Mouse (Mus musculus): ENCODE measurements at regions not wholly inside any gene's neighbourhood (a gene's known extent, or its start where the extent isn't known, plus 50 kb on each side); places are given as distances from the start of the nearest gene placed in this dataset.

DNA sequence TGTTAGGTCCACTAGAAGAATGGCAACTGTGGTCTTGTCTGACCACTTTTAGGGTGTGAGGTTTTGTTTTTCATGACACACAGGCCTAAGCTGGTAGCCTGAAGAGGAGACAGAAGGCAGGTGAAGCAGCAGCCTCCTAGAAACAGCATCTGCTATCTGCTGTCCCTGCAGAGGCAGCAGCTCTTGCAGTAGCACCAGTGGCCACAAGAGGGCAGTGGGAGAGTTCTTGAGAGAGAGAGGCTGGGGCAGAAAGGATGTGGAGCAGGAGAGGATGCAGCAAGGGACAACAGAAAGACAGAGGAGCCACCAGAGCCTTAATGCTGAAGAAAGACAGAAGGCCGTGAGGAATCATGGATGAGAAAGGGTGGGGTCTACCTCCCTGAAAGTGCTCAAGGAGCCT, 88.1 kb upstream of the Usp51 start:
- DNase-seq (ENCODE audit: low spot score in 2 of 2), result peak; percentile 23 to 77

DNA sequence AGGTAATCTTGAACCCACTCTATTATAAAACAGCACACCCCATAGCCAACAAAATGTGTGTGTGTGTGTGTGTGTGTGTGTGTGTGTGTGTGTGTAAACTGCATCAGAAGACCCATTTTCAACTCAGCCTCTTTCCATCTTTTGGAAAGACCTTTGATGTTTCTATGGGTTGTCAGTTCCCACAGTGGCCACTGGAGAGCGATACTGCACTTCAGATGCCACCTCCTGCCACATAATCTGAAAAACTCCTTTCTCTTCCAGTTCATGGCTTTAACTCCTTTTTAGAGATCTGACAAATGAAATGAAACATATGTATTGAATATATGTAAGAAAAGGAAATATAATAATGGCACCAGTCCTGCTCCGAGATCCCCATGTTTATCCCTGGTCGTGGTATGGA, 79.3 kb upstream of the Usp51 start:
- no peak for DNase-seq (ENCODE audit: low spot score in 2 of 2)

DNA sequence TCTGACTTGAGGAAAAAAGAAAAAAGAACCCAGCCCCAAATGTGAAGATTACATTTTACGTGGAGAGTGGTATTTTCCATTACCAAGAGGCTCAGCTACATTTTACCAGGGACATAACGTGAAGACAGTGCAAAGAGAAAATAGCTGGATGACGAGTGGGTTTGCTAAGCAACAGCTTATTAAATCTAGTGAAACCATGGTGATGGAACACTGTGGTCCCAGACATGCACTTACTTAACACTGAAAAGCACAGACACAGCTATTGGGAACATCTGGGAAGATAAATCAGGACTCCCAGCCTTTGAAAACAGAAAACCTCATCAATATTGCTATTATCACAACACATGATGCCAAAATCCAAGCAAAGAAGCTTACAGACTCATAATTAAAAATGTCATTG, 60.1 kb upstream of the Usp51 start:
- DNase-seq (ENCODE audit: low spot score in 2 of 2), result no peak
